Mouse (Mus musculus) layer of hippocampus, adult 9-11 months (tissue): Measurements from ENCODE around the gene L3mbtl1.
A peak's percentile ranks its signal among the peaks of the same experiment; 100 is the strongest.

Experiments used
- DNase-seq: peaks from one replicate; pipeline ENCODE4 v3.0.0; 2022

Gene L3mbtl1

GRCm38 (mm10) chr2:162999744-163000143 is 56.5 kb downstream of the L3mbtl1 start:
- no peak for DNase-seq

DNA sequence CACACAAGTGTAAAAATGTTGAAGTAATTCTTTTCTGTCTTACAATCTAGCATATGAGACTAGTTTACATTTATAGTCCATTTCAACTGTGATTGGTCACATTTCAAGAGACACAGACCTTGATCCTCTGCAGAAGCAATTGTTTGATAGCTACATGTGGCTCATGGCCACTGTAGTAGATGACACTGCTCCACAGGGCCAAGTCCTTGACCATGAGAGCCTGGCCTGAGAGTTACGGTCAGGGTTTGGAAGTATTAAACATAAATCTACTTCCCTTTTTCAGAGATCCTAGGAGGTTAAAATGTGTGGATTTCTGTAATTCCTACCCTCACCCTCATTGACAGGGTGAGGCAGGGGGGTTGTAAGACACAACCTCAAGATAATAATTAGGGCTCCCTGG is 57.8 kb downstream of the L3mbtl1 start:
- DNase-seq, result no peak

DNA sequence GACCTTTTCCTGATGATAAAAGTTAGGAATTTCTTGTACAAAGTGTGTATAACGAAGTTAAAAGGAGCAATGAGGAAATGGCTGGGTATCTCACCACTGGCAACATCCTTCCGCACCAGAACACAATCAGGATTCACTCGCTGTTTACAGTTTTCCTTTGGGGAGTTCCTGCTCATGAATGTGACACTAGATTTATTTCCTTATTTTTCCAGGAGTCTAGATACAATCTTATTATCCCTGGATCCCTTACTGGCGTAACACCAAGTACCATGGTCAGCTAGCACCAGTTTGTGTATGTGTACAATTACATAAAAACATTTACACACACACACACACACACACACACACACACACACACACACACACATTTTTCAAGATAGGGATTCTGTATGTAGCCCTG is 64.0 kb downstream of the L3mbtl1 start:
- DNase-seq, result no peak

DNA sequence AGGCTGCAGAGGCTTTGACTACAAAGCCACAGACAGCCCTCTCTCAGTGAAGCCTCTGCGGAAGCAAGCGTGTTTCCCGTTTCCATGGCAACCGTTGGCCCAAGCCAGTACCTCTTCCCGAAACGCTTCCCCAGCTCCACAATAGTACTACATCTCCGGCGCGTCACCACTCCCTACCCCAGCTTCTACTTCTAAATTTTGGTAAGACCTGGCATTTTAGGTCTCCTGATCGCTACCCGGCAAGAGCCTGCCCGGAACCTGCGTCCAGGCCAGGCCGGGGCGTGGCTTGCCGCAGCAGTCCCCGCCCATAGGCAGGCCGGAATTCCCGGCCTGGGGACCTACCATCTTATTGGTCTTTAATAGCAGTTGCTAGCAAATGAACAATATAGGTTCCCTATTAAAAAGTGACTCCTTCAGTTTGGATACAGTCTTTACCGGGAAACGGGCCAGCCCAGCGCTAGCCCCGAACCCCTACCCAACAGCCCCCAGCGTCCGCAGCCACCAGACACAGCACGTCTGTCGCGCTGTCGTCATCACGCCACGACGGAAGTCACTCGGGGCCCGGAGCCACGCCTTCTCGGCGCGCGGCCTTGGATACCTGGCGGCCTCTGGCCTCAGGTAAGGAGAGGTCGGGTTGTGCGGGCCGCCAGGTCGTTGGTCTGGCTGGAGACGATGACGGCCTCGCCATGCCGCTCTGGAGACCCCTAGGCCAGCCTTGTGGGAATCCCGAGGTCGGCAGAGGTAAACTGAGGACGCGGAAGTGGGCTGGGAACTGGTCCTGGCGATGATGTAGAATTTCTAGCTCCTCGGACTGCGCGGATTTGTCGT is 73.9 kb downstream of the L3mbtl1 start, which contains the start of gene Ift52:
Gene Ift52 (plus strand): TSS at position 439 of the 828 bp plus-strand sequence.
- DNase-seq, result peak; percentile 91
